Mouse (Mus musculus) small intestine, adult 2 months (tissue): ENCODE measurements around the gene Akap13.

Experiments used
- CTCF ChIP-seq: fragments of 200-500 bp; IDR thresholded peaks from 2 replicates; pipeline ENCODE4 v1.5.1; 2012; ENCODE audit warnings: low read depth, mild to moderate bottlenecking, control low read depth, inconsistent platforms, low read length, moderate library complexity, mixed read lengths; ENCODE audit not compliant: insufficient replicate concordance, insufficient read length; ENCODE audit errors: extremely low read depth
- POLR2A ChIP-seq: fragments of 200-500 bp; IDR thresholded peaks from 2 replicates; pipeline ENCODE4 v1.6.1; 2012; ENCODE audit warnings: low read depth, mild to moderate bottlenecking, control low read depth, inconsistent platforms, low read length, moderate library complexity

GRCm38 (mm10) chr7:75549856-75550255, 94.5 kb downstream of the Akap13 start:
- TF ChIP-seq CTCF (no peak), POLR2A (no peak)
